Mouse (Mus musculus) G1E (cell line): Measurements from ENCODE around the gene Rubcn.

ENCODE experiments used
- CTCF ChIP-seq: IDR thresholded peaks from 2 replicates; pipeline ENCODE4 v1.5.1; 2012; ENCODE audit warnings: low read depth, low read length, inconsistent platforms, mixed read lengths
- GATA1 ChIP-seq: IDR thresholded peaks from 2 replicates; pipeline ENCODE4 v1.6.1; 2012; ENCODE audit warnings: borderline replicate concordance, low read length, inconsistent platforms, mixed read lengths
- GATA2 ChIP-seq: IDR thresholded peaks from 2 replicates; pipeline ENCODE4 v1.6.1; 2012; ENCODE audit warnings: low read depth, low read length, inconsistent platforms, borderline replicate concordance
- POLR2AphosphoS5 ChIP-seq: IDR thresholded peaks from 2 replicates; pipeline ENCODE4 v1.6.1; 2012; ENCODE audit warnings: low read depth, low read length, inconsistent platforms; ENCODE audit not compliant: insufficient replicate concordance
- TAL1 ChIP-seq: conservative IDR thresholded peaks from 2 replicates; pipeline ENCODE4 v1.6.1; 2012; ENCODE audit warnings: low read depth, low read length, inconsistent platforms, mixed read lengths

- TF ChIP-seq GATA1: no peak
- TF ChIP-seq CTCF: no peak
- no peak for TF ChIP-seq POLR2AphosphoS5
- no peak for TF ChIP-seq TAL1
- TF ChIP-seq GATA2: no peak
Measured at GRCm38 (mm10) chr16:32818441-32818840, 59.1 kb downstream of the Rubcn start.
